Mouse (Mus musculus) megakaryocyte, embryonic 14.5 days (primary cell): ENCODE measurements around the gene Sncg.

Source experiments
- FLI1 ChIP-seq: IDR thresholded peaks from 2 replicates; pipeline ENCODE4 v1.6.1; 2012; ENCODE audit warnings: low read length, inconsistent platforms, mixed read lengths
- GATA1 ChIP-seq: IDR thresholded peaks from 3 replicates; pipeline ENCODE4 v1.6.1; 2012; ENCODE audit warnings: mixed read lengths, low read length, inconsistent platforms, borderline replicate concordance

DNA sequence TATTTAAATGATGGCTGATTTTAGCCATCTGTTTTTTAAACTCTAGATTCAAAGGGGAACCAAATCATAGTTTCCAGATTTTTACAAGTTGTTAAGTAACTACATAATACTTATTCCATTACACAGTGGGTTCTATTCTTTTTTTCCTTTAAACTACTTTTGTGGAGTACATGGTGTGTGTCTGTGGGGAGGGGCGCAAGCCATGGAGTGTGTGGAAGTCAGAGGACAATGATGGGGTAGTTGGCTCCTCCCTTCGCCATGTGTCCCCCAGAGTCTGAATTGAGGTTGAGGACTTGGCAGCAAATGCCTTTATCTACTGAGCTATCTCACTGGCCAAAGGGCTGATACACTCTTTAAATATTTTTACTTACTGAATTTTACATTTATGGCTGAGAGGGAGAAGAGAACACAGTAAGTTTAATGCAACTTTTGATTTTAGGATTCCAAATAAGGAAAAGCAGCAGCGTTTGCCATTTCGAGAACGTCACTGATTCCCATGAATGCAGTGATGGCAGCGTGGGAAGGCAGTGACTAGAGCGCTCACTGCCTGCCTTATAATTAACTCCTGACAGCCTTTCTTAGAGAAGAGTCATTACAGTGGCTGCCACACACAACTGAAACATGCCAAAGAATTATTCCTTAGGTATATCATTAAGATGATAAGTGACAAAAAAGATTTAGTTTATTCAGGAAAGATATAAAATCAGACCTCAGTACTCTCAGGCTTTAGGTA, 37.7 kb upstream of the Sncg start:
- TF ChIP-seq GATA1 (no peak), FLI1 (no peak)
